Mouse (Mus musculus) liver, postnatal 0 days (tissue): ENCODE measurements around the gene Coch. TPM values are rescaled to one million over a fixed set of nuclear protein-coding genes. Genes with fewer than 3 reads are reported as not detected.

Experiments
- ATAC-seq: fragments of 200-750 bp; cut with Nextera tagmentation; 2 replicates; pipeline ENCODE4 v1.8.0; 2017; ENCODE audit warnings: mild to moderate bottlenecking, moderate library complexity
- DNase-seq: peaks from one replicate; pipeline ENCODE4 v3.0.0-alpha.2; 2016
- H3K27ac ChIP-seq: fragments of 300-500 bp; sonication (generic); 2 replicates; pipeline ENCODE4 v1.5.1; 2014; ENCODE audit warnings: antibody characterized with exemption, moderate library complexity, mild to moderate bottlenecking, low read depth
- H3K27me3 ChIP-seq: fragments of 300-500 bp; sonication (generic); 2 replicates; pipeline ENCODE4 v1.6.1; 2014; ENCODE audit warnings: low read length, control low read depth, mixed read lengths; ENCODE audit not compliant: insufficient read depth
- H3K36me3 ChIP-seq: fragments of 300-500 bp; sonication (generic); replicated peaks from 2 replicates; pipeline ENCODE4 v1.6.1; 2014; ENCODE audit warnings: mild to moderate bottlenecking, control low read depth, low read length, moderate library complexity, mixed read lengths; ENCODE audit not compliant: insufficient read depth
- H3K4me1 ChIP-seq: fragments of 300-500 bp; sonication (generic); 2 replicates; pipeline ENCODE4 v1.6.1; 2014; ENCODE audit warnings: antibody characterized with exemption, mild to moderate bottlenecking, control low read depth; ENCODE audit not compliant: insufficient read depth
- H3K4me2 ChIP-seq: fragments of 300-500 bp; sonication (generic); 2 replicates; pipeline ENCODE4 v1.6.1; 2014; ENCODE audit warnings: low read depth, mild to moderate bottlenecking, low read length, moderate library complexity, mixed read lengths
- H3K4me3 ChIP-seq: fragments of 300-500 bp; sonication (generic); 2 replicates; pipeline ENCODE4 v1.5.1; 2014; ENCODE audit warnings: low read depth, low read length
- H3K9ac ChIP-seq: fragments of 300-500 bp; sonication (generic); replicated peaks from 2 replicates; pipeline ENCODE4 v1.6.1; 2014; ENCODE audit warnings: mild to moderate bottlenecking, moderate library complexity
- H3K9me3 ChIP-seq: fragments of 300-500 bp; sonication (generic); 2 replicates; pipeline ENCODE4 v1.6.1; 2016; ENCODE audit warnings: mild to moderate bottlenecking, control low read depth, low read length, mixed read lengths
- CTCF ChIP-seq: sonication (generic); IDR thresholded peaks from 2 replicates; pipeline ENCODE4 v1.5.1; 2016; ENCODE audit warnings: antibody characterized with exemption, low read depth
- EP300 ChIP-seq: IDR thresholded peaks from 2 replicates; pipeline ENCODE4 v1.6.1; 2016; ENCODE audit warnings: antibody characterized with exemption, low read depth, mild to moderate bottlenecking
- WGBS: fragments of 180-500 bp; shearing (Covaris S2); extraction: QIAGEN DNeasy Blood & Tissue Kit; methylation state at CpG from one replicate; pipeline ENCODE4 v1.1.7; 2014; ENCODE audit not compliant: insufficient replicate concordance; 5-methylcytosine and 5-hydroxymethylcytosine counted together
- polyA plus RNA-seq: library from polyadenylated mRNA; unstranded; fragments of >200 nt; fragmentation: Nextera tagmentation; extraction: Ambion mirVana; gene quantifications from 2 replicates; pipeline ENCODE4 v1.2.1, GENCODE M21; 2015

Gene Coch
- polyA plus RNA-seq, 1 experiment from 2014 or later: 0.09 TPM

DNA sequence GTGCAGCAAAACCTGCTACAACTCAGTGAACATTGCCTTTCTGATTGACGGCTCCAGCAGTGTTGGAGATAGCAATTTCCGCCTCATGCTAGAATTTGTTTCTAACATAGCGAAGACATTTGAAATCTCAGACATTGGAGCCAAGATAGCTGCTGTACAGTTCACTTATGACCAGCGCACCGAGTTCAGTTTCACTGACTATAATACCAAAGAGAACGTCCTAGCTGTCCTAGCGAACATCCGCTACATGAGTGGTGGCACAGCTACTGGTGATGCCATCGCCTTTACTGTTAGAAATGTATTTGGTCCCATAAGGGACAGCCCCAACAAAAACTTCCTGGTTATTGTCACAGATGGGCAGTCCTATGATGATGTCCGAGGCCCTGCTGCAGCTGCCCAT, 10.2 kb downstream of the Coch start:
- H3K27me3 ChIP-seq: no peaks in the 10 kb centered on the region
- H3K4me2 ChIP-seq: no peak overlapping the region
- H3K9ac ChIP-seq: no peak overlapping the region
- peaks cover 7% of the 10 kb centered on the region; the same call in 1 of the 2 replicates for H3K36me3 ChIP-seq
- no peak for TF ChIP-seq EP300
- H3K27ac ChIP-seq: no peak overlapping the region
- H3K9me3 ChIP-seq: no peaks in the 10 kb centered on the region
- ATAC-seq (no peak), DNase-seq (no peak)
- H3K4me3 ChIP-seq: no peak overlapping the region
- H3K4me1 ChIP-seq: no peaks in the 10 kb centered on the region
- WGBS: 88% methylated on average over 10 of the region's 10 CpGs

DNA sequence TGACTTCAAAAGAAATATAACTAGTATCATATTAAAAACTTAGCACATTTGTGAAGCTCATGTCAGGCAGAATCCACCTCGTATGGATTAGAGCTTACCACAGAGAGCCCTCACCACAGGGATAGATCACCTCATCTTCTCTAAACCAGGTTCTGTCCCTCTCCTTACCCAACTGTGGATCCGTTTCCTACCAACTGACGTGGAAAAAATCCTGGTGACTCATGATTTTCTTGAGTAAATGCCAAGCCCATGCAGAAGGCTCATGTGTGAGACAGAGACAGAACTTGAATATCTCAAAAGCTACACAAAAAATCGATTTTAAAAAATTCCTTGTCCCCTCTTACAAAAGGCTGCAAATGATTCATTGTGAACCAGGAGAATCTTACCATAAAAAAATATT, 13.0 kb downstream of the Coch start:
- Histone ChIP-seq H3K9me3 (no peaks in the 10 kb centered on the region), H3K27me3 (no peaks in the 10 kb centered on the region), H3K27ac (no peak overlapping the region), H3K9ac (no peak overlapping the region), H3K4me1 (no peaks in the 10 kb centered on the region), H3K4me3 (no peak overlapping the region), H3K36me3 (peaks cover 14% of the 10 kb centered on the region), H3K4me2 (no peak overlapping the region)
- 76% methylated on average over 4 of the region's 4 CpGs for WGBS
- ATAC-seq (no peak), DNase-seq (no peak)
- no peak for TF ChIP-seq CTCF

DNA sequence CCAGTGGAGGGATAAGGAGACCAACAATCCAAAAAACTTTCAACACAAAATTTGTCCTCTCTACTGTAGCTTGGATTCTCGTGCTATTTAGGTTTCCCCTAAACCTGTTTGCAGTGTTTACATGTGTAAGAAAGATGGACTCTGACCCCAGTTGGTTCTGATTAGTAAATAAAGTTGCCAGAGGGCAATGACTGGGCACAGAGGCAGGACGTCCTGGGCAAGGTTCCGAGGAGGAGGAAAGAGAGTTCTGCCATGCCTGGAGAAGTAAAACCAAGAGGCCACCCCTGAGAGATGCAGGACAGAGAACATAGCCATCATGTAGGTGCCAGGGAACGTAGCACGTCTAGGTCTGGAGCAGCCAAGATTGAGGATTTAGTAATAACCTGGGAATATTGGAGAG, 19.2 kb downstream of the Coch start:
- no peak overlapping the region for H3K4me3 ChIP-seq
- ATAC-seq (peak; percentile 82), DNase-seq (no peak)
- no peak for TF ChIP-seq EP300
- no peak for TF ChIP-seq CTCF
- peak overlapping the region; percentile 22; the same call in 1 of the 2 replicates for H3K27ac ChIP-seq
- no peaks in the 10 kb centered on the region for H3K9me3 ChIP-seq
- no peaks in the 10 kb centered on the region; the same call in 1 of the 2 replicates for H3K4me1 ChIP-seq
- H3K9ac ChIP-seq: no peak overlapping the region
- H3K36me3 ChIP-seq: peaks cover 20% of the 10 kb centered on the region
- H3K27me3 ChIP-seq: no peaks in the 10 kb centered on the region
- 69% methylated on average over 5 of the region's 5 CpGs for WGBS
- H3K4me2 ChIP-seq: no peak overlapping the region

DNA sequence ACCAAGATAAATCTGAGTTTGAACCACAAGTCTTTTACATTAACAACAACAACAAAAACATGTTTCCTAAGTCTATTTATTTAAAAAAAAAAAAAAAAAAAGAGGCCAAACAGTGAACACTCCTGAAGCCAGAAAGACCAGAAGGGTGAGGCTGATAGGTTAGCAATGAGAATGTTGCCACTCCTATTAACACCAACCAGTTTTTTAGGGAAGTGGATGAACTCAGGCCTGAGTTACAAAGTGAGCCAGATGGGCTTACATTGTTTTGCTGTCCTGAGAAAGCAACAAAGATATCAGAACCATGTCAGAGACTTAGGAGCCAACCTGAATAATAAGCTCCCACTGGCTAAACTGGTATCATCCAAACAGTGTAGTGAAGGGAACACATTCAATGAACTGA, 27.4 kb downstream of the Coch start:
- Histone ChIP-seq H3K4me1 (no peaks in the 10 kb centered on the region), H3K36me3 (peaks cover 32% of the 10 kb centered on the region), H3K9me3 (no peaks in the 10 kb centered on the region), H3K4me2 (no peak overlapping the region), H3K27me3 (no peaks in the 10 kb centered on the region), H3K9ac (no peak overlapping the region), H3K27ac (no peak overlapping the region), H3K4me3 (no peak overlapping the region)
- ATAC-seq (no peak), DNase-seq (no peak)
- TF ChIP-seq CTCF: no peak

- Histone ChIP-seq H3K27ac (no peak overlapping the region), H3K4me3 (no peak overlapping the region), H3K27me3 (no peaks in the 10 kb centered on the region), H3K9me3 (no peaks in the 10 kb centered on the region), H3K4me2 (no peak overlapping the region), H3K36me3 (peaks cover 31% of the 10 kb centered on the region), H3K4me1 (no peaks in the 10 kb centered on the region), H3K9ac (no peak overlapping the region)
- DNase-seq: no peak
- TF ChIP-seq CTCF: no peak
- no peak for TF ChIP-seq EP300
- ATAC-seq: no peak
- WGBS: 75% methylated on average over 5 of the region's 5 CpGs
Measured at GRCm38 (mm10) chr12:51621161-51621560, 28.0 kb downstream of the Coch start.

DNA sequence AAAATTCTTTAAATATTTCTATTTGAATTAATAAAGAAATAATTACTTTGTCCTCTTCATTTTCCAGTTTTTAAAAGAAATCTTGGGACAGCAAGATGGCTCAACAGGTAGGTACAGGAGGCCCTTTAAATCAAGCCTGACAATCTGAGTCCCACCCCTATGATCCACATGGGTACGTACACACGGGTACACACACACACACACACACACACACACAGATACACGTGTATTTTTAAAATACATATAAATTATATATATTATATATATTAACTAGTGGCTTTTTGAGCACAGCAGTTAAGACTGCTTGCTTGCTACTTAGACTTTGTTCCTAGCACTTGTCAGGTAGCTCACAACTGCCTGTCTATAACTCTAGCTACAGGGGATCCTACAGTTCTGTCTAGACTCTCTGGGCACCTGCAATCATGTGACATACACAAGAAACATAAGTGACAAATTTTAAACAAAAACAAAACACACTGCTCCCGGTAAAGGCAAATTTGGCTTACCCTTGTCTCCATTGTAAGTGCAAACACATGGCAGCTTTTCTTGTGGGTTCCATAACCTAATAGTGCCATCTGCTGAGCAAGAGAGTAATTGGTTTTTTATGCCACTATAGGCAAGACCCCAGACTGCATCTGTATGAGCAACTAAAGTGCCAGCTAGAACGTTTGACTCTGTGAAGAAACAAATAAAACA, 29.7 kb downstream of the Coch start:
- ATAC-seq: no peak
- peak; percentile 34 for TF ChIP-seq CTCF
- TF ChIP-seq EP300: no peak

DNA sequence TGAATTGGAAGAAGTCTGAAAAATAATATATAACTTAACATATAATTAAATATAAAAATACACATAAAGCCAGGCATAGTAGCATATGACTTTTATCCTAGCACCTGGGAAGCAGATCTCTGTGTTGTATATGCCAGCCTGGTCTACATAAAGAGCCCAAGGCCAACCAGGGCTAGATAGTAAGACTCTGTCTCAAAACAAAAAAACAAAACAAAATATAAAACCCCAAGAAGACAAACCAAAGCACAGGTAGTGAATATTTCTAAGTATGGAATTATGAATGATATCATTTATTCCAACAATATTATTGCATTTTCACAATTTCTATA, 30.2 kb downstream of the Coch start:
- peaks cover 27% of the 10 kb centered on the region for H3K36me3 ChIP-seq
- no peak for ATAC-seq

More for the DNA sequence above, 29.7 kb downstream of the Coch start:
- H3K9me3 ChIP-seq: no peaks in the 10 kb centered on the region
- H3K27ac ChIP-seq: no peak overlapping the region
- no peaks in the 10 kb centered on the region for H3K27me3 ChIP-seq
- H3K36me3 ChIP-seq: peaks cover 27% of the 10 kb centered on the region
- WGBS: 83% methylated on average over 5 of the region's 5 CpGs
- no peaks in the 10 kb centered on the region for H3K4me1 ChIP-seq
- H3K9ac ChIP-seq: no peak overlapping the region
- no peak overlapping the region for H3K4me3 ChIP-seq
- H3K4me2 ChIP-seq: no peak overlapping the region
- no peak for DNase-seq

More for the DNA sequence above, 30.2 kb downstream of the Coch start:
- H3K9me3 ChIP-seq: no peaks in the 10 kb centered on the region
- TF ChIP-seq EP300 (no peak), CTCF (no peak)
- DNase-seq: no peak
- H3K27me3 ChIP-seq: no peaks in the 10 kb centered on the region
- no peaks in the 10 kb centered on the region for H3K4me1 ChIP-seq
- H3K4me3 ChIP-seq: no peak overlapping the region
- H3K9ac ChIP-seq: no peak overlapping the region
- no peak overlapping the region for H3K4me2 ChIP-seq
- no peak overlapping the region for H3K27ac ChIP-seq
